Mouse (Mus musculus): ENCODE measurements around the gene Cacna1d. TPM values are rescaled to one million over a fixed set of nuclear protein-coding genes. Genes with fewer than 3 reads are reported as not detected.

Cacna1d gene
- polyA plus RNA-seq, 1 experiment from 2014 or later = 9.5 TPM

DNA sequence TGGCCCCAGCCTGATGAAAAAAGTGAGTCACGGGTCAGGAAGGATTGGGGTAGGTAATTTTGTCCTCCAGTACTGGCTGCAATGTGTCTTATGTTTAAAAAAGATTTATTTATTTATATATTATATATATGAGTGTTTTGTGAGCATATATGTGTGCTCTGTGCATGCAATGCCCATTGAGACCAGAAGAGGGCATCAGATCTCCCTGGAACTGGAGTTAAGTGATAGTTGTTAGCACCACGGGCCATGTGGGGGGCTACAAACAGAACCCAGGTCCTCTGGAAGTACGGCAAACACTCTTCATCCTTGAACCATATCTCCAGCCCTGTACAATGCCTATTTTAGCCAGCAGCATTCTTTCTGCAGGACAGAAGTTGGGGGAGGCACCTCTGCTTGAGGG lies 443.2 kb downstream of the Cacna1d start:
- WGBS = 89% methylated on average over 3 of the region's 3 CpGs
- 0 out of 2 replicates have a peak, but pooled peaks cover 4% of the 10 kb centered on the region for H3K36me3 ChIP-seq (ENCODE audit: control insufficient read depth, insufficient read depth, low read length)
- no peaks in the 10 kb centered on the region for H3K27me3 ChIP-seq (replicated peaks; ENCODE audit: control insufficient read depth, insufficient read depth, low read length)
- H3K9me3 ChIP-seq (ENCODE audit: control insufficient read depth, low read length) = no peaks in the 10 kb centered on the region
- H3K4me3 ChIP-seq (ENCODE audit: low read length) = no peak overlapping the region
- no peak for ATAC-seq
- no peak overlapping the region for H3K27ac ChIP-seq (ENCODE audit: low read depth, low read length)
- no peaks in the 10 kb centered on the region for H3K4me1 ChIP-seq (ENCODE audit: control insufficient read depth, insufficient read depth, low read depth, low read length)
- no peak overlapping the region for H3K4me2 ChIP-seq (ENCODE audit: low read length)
- no peak overlapping the region for H3K9ac ChIP-seq (ENCODE audit: low read depth, low read length)

- Histone ChIP-seq H3K27ac (ENCODE audit: low read depth, low read length) (no peak overlapping the region), H3K4me2 (ENCODE audit: low read length) (no peak overlapping the region), H3K36me3 (ENCODE audit: control insufficient read depth, insufficient read depth, low read length) (peaks cover 9% of the 10 kb centered on the region; the same call in 1 of the 2 replicates), H3K9me3 (ENCODE audit: control insufficient read depth, low read length) (no peaks in the 10 kb centered on the region), H3K4me3 (ENCODE audit: low read length) (no peak overlapping the region), H3K9ac (ENCODE audit: low read depth, low read length) (no peak overlapping the region), H3K4me1 (ENCODE audit: control insufficient read depth, insufficient read depth, low read depth, low read length) (no peaks in the 10 kb centered on the region), H3K27me3 (replicated peaks; ENCODE audit: control insufficient read depth, insufficient read depth, low read length) (no peaks in the 10 kb centered on the region)
- 92% methylated on average over 4 of the region's 4 CpGs for WGBS
- no peak for ATAC-seq
These were observed 444.3 kb downstream of the Cacna1d start for GRCm38 (mm10) chr14:30046976-30047375.

- H3K9me3 ChIP-seq (ENCODE audit: control insufficient read depth, low read length) = no peaks in the 10 kb centered on the region
- 90% methylated on average over 8 of the region's 8 CpGs for WGBS
- H3K4me3 ChIP-seq (ENCODE audit: low read length) = no peak overlapping the region
- H3K27ac ChIP-seq (ENCODE audit: low read depth, low read length) = no peak overlapping the region
- ATAC-seq = no peak
- no peaks in the 10 kb centered on the region for H3K4me1 ChIP-seq (ENCODE audit: control insufficient read depth, insufficient read depth, low read depth, low read length)
- H3K36me3 ChIP-seq (ENCODE audit: control insufficient read depth, insufficient read depth, low read length) = peaks cover 15% of the 10 kb centered on the region; the same call in 1 of the 2 replicates
- H3K9ac ChIP-seq (ENCODE audit: low read depth, low read length) = no peak overlapping the region
- H3K27me3 ChIP-seq (replicated peaks; ENCODE audit: control insufficient read depth, insufficient read depth, low read length) = no peaks in the 10 kb centered on the region
- H3K4me2 ChIP-seq (ENCODE audit: low read length) = no peak overlapping the region
These were observed 445.5 kb downstream of the Cacna1d start for GRCm38 (mm10) chr14:30045704-30046220.

- peaks cover 15% of the 10 kb centered on the region; the same call in 1 of the 2 replicates for H3K36me3 ChIP-seq (ENCODE audit: control insufficient read depth, insufficient read depth, low read length)
- no peak overlapping the region for H3K4me2 ChIP-seq (ENCODE audit: low read length)
- no peaks in the 10 kb centered on the region for H3K27me3 ChIP-seq (replicated peaks; ENCODE audit: control insufficient read depth, insufficient read depth, low read length)
- no peaks in the 10 kb centered on the region for H3K4me1 ChIP-seq (ENCODE audit: control insufficient read depth, insufficient read depth, low read depth, low read length)
- no peak overlapping the region for H3K9ac ChIP-seq (ENCODE audit: low read depth, low read length)
- H3K9me3 ChIP-seq (ENCODE audit: control insufficient read depth, low read length) = no peaks in the 10 kb centered on the region
- WGBS = 88% methylated on average over 10 of the region's 10 CpGs
- H3K27ac ChIP-seq (ENCODE audit: low read depth, low read length) = no peak overlapping the region
- no peak for ATAC-seq
- H3K4me3 ChIP-seq (ENCODE audit: low read length) = no peak overlapping the region
These were observed 446.0 kb downstream of the Cacna1d start for GRCm38 (mm10) chr14:30045239-30045638.

GRCm38 (mm10) chr14:30043356-30043940 lies 447.8 kb downstream of the Cacna1d start:
- no peak overlapping the region for H3K27ac ChIP-seq (ENCODE audit: low read depth, low read length)
- no peaks in the 10 kb centered on the region for H3K9me3 ChIP-seq (ENCODE audit: control insufficient read depth, low read length)
- no peak for ATAC-seq
- no peak overlapping the region for H3K4me2 ChIP-seq (ENCODE audit: low read length)
- H3K36me3 ChIP-seq (ENCODE audit: control insufficient read depth, insufficient read depth, low read length) = peaks cover 15% of the 10 kb centered on the region; the same call in 1 of the 2 replicates
- no peak overlapping the region for H3K9ac ChIP-seq (ENCODE audit: low read depth, low read length)
- H3K27me3 ChIP-seq (replicated peaks; ENCODE audit: control insufficient read depth, insufficient read depth, low read length) = no peaks in the 10 kb centered on the region
- H3K4me1 ChIP-seq (ENCODE audit: control insufficient read depth, insufficient read depth, low read depth, low read length) = no peaks in the 10 kb centered on the region
- H3K4me3 ChIP-seq (ENCODE audit: low read length) = no peak overlapping the region
- WGBS = 95% methylated on average over 7 of the region's 7 CpGs

DNA sequence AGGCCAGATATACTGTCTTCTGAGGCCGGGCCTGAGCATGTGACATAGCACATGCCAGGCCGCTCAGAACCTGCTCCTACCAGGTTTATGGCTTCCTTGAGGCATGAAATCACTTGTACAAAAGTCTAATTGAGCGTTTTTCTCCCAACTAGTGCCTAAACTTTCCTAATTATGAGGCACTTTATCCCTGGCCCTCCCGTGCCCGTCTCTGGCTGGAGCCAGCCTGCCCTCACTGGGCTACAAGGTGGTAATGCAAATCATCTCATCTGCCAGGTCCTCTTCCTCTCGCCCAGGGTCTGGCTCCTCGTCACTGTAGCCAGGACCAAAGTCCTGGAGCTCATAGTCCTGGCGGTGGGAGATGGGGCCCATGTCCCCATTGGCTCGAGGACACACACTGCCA lies 449.4 kb downstream of the Cacna1d start:
- Histone ChIP-seq H3K9me3 (ENCODE audit: control insufficient read depth, low read length) (no peaks in the 10 kb centered on the region), H3K4me2 (ENCODE audit: low read length) (no peak overlapping the region), H3K27ac (ENCODE audit: low read depth, low read length) (no peak overlapping the region), H3K27me3 (replicated peaks; ENCODE audit: control insufficient read depth, insufficient read depth, low read length) (no peaks in the 10 kb centered on the region), H3K4me1 (ENCODE audit: control insufficient read depth, insufficient read depth, low read depth, low read length) (no peaks in the 10 kb centered on the region), H3K36me3 (ENCODE audit: control insufficient read depth, insufficient read depth, low read length) (peaks cover 15% of the 10 kb centered on the region; the same call in 1 of the 2 replicates), H3K4me3 (ENCODE audit: low read length) (no peak overlapping the region), H3K9ac (ENCODE audit: low read depth, low read length) (no peak overlapping the region)
- ATAC-seq = no peak
- 86% methylated on average over 9 of the region's 9 CpGs for WGBS

- Histone ChIP-seq H3K9ac (ENCODE audit: low read depth, low read length) (no peak overlapping the region), H3K4me3 (ENCODE audit: low read length) (no peak overlapping the region), H3K27me3 (replicated peaks; ENCODE audit: control insufficient read depth, insufficient read depth, low read length) (no peaks in the 10 kb centered on the region), H3K27ac (ENCODE audit: low read depth, low read length) (no peak overlapping the region), H3K9me3 (ENCODE audit: control insufficient read depth, low read length) (no peaks in the 10 kb centered on the region), H3K36me3 (ENCODE audit: control insufficient read depth, insufficient read depth, low read length) (peaks cover 12% of the 10 kb centered on the region; the same call in 1 of the 2 replicates), H3K4me1 (ENCODE audit: control insufficient read depth, insufficient read depth, low read depth, low read length) (no peaks in the 10 kb centered on the region), H3K4me2 (ENCODE audit: low read length) (no peak overlapping the region)
- no peak for ATAC-seq
- 84% methylated on average over 4 of the region's 4 CpGs for WGBS
These were observed 451.8 kb downstream of the Cacna1d start for GRCm38 (mm10) chr14:30039413-30039812.

GRCm38 (mm10) chr14:30038431-30038830 lies 452.8 kb downstream of the Cacna1d start:
- H3K9ac ChIP-seq (ENCODE audit: low read depth, low read length) = no peak overlapping the region
- H3K27me3 ChIP-seq (replicated peaks; ENCODE audit: control insufficient read depth, insufficient read depth, low read length) = no peaks in the 10 kb centered on the region
- no peak overlapping the region for H3K4me2 ChIP-seq (ENCODE audit: low read length)
- no peaks in the 10 kb centered on the region for H3K4me1 ChIP-seq (ENCODE audit: control insufficient read depth, insufficient read depth, low read depth, low read length)
- no peak for ATAC-seq
- H3K9me3 ChIP-seq (ENCODE audit: control insufficient read depth, low read length) = no peaks in the 10 kb centered on the region
- 85% methylated on average over 18 of the region's 18 CpGs for WGBS
- H3K36me3 ChIP-seq (ENCODE audit: control insufficient read depth, insufficient read depth, low read length) = peaks cover 12% of the 10 kb centered on the region; the same call in 1 of the 2 replicates
- H3K4me3 ChIP-seq (ENCODE audit: low read length) = no peak overlapping the region
- no peak overlapping the region for H3K27ac ChIP-seq (ENCODE audit: low read depth, low read length)

DNA sequence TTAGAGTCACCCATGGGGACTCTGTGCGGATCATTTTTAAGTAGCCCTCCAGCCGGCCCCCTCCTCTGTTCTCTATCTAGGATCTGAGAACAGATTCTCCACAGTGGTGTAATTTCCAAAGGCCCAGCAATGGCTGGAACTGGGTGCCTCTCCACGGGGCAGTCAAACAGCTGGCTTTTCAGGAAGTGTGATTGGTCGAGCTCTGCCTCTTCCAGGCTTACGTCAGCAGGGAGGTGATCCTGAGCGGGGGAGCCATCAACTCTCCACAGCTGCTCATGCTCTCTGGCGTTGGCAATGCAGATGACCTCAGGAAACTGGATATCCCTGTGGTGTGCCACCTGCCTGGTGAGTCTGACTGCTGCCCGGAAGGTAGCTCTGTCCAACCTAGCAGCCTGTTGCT lies 457.9 kb downstream of the Cacna1d start:
- H3K36me3 ChIP-seq (ENCODE audit: control insufficient read depth, insufficient read depth, low read length) = no peaks in the 10 kb centered on the region
- no peak overlapping the region for H3K9ac ChIP-seq (ENCODE audit: low read depth, low read length)
- 72% methylated on average over 8 of the region's 8 CpGs for WGBS
- ATAC-seq = no peak
- H3K9me3 ChIP-seq (ENCODE audit: control insufficient read depth, low read length) = no peaks in the 10 kb centered on the region
- no peak overlapping the region for H3K4me3 ChIP-seq (ENCODE audit: low read length)
- no peak overlapping the region for H3K4me2 ChIP-seq (ENCODE audit: low read length)
- H3K27me3 ChIP-seq (replicated peaks; ENCODE audit: control insufficient read depth, insufficient read depth, low read length) = no peaks in the 10 kb centered on the region
- no peaks in the 10 kb centered on the region for H3K4me1 ChIP-seq (ENCODE audit: control insufficient read depth, insufficient read depth, low read depth, low read length)
- no peak overlapping the region for H3K27ac ChIP-seq (ENCODE audit: low read depth, low read length)
